Mouse (Mus musculus) forebrain, embryonic 15.5 days (tissue): ENCODE results near the gene Slc39a3. TPM values are rescaled to one million over a fixed set of nuclear protein-coding genes. Genes with fewer than 3 reads are reported as not detected.
"Not testable (repeated sequence)": the region's sequence is repeated elsewhere in the genome, so short reads cannot be mapped to it uniquely, and the experiment has no call there.

ENCODE experiments used
- ATAC-seq: fragments of 200-750 bp; cut with Nextera tagmentation; replicated peaks from 2 replicates; pipeline ENCODE4 v1.8.0; 2017; ENCODE audit warnings: mild to moderate bottlenecking, moderate TSS enrichment, moderate library complexity
- H3K27ac ChIP-seq: fragments of 300-500 bp; sonication (generic); replicated peaks from 2 replicates; pipeline ENCODE4 v1.5.1; 2015; ENCODE audit warnings: mild to moderate bottlenecking, inconsistent platforms
- H3K27me3 ChIP-seq: fragments of 300-500 bp; sonication (generic); 2 replicates; pipeline ENCODE4 v1.6.1; 2015; ENCODE audit warnings: inconsistent platforms
- H3K36me3 ChIP-seq: fragments of 300-500 bp; sonication (generic); 2 replicates; pipeline ENCODE4 v1.6.1; 2015; ENCODE audit warnings: mild to moderate bottlenecking, inconsistent platforms
- H3K4me1 ChIP-seq: fragments of 300-500 bp; sonication (generic); 2 replicates; pipeline ENCODE4 v1.6.1; 2015; ENCODE audit warnings: inconsistent platforms
- H3K4me2 ChIP-seq: fragments of 300-500 bp; sonication (generic); replicated peaks from 2 replicates; pipeline ENCODE4 v1.6.1; 2015; ENCODE audit warnings: mild to moderate bottlenecking, inconsistent platforms
- H3K4me3 ChIP-seq: fragments of 300-500 bp; sonication (generic); 2 replicates; pipeline ENCODE4 v1.5.1; 2015; ENCODE audit warnings: mild to moderate bottlenecking, inconsistent platforms
- H3K9ac ChIP-seq: fragments of 300-500 bp; sonication (generic); replicated peaks from 2 replicates; pipeline ENCODE4 v1.6.1; 2015; ENCODE audit warnings: mild to moderate bottlenecking, inconsistent platforms
- H3K9me3 ChIP-seq: fragments of 300-500 bp; sonication (generic); 2 replicates; pipeline ENCODE4 v1.6.1; 2016; ENCODE audit warnings: inconsistent platforms
- WGBS: fragments of 180-500 bp; shearing (Covaris S2); methylation state at CpG from one replicate; pipeline ENCODE4 v1.1.7; 2015; ENCODE audit warnings: mixed read lengths; 5-methylcytosine and 5-hydroxymethylcytosine counted together
- polyA plus RNA-seq: library from polyadenylated mRNA; unstranded; fragments of >200 nt; fragmentation: Nextera tagmentation; extraction: Ambion mirVana; gene quantifications from 2 replicates; pipeline ENCODE4 v1.2.1, GENCODE M21; 2015

Slc39a3 gene
- polyA plus RNA-seq, 1 experiment from 2014 or later = 46.3 TPM

GRCm38 (mm10) chr10:80999362-81000196, 37.6 kb downstream of the Slc39a3 start:
- 33% methylated on average over 37 of the region's 37 CpGs for WGBS
- H3K4me1 ChIP-seq = peaks cover 39% of the 10 kb centered on the region
- peak; percentile 65 for ATAC-seq
- no peaks in the 10 kb centered on the region for H3K9me3 ChIP-seq
- peak overlapping the region; percentile 40 for H3K4me2 ChIP-seq
- peak overlapping the region; percentile 33; the same call in 1 of the 2 replicates for H3K9ac ChIP-seq
- H3K36me3 ChIP-seq = no peaks in the 10 kb centered on the region
- peak overlapping the region; percentile 18; the same call in 1 of the 2 replicates for H3K4me3 ChIP-seq
- H3K27ac ChIP-seq = no peak overlapping the region
- 0 out of 2 replicates have a peak, but pooled peaks cover 3% of the 10 kb centered on the region for H3K27me3 ChIP-seq

- no peak overlapping the region for H3K4me3 ChIP-seq
- H3K4me1 ChIP-seq = peaks cover 39% of the 10 kb centered on the region
- no peaks in the 10 kb centered on the region for H3K36me3 ChIP-seq
- no peak overlapping the region for H3K9ac ChIP-seq
- no peaks in the 10 kb centered on the region for H3K9me3 ChIP-seq
- ATAC-seq = no peak
- H3K27ac ChIP-seq = no peak overlapping the region
- H3K27me3 ChIP-seq = 0 out of 2 replicates have a peak, but pooled peaks cover 3% of the 10 kb centered on the region
- H3K4me2 ChIP-seq = no peak overlapping the region
- 18% methylated on average over 12 of the region's 12 CpGs for WGBS
Observed at GRCm38 (mm10) chr10:80998778-80999177, 38.4 kb downstream of the Slc39a3 start.

GRCm38 (mm10) chr10:80998021-80998420, 39.2 kb downstream of the Slc39a3 start:
- Histone ChIP-seq H3K4me1 (peaks cover 39% of the 10 kb centered on the region), H3K27ac (no peak overlapping the region), H3K27me3 (0 out of 2 replicates have a peak, but pooled peaks cover 3% of the 10 kb centered on the region), H3K4me2 (no peak overlapping the region), H3K4me3 (no peak overlapping the region), H3K36me3 (no peaks in the 10 kb centered on the region), H3K9ac (no peak overlapping the region), H3K9me3 (no peaks in the 10 kb centered on the region)
- ATAC-seq = no peak
- WGBS = 26% methylated on average over 14 of the region's 14 CpGs

- Histone ChIP-seq H3K9ac (no peak overlapping the region), H3K36me3 (no peaks in the 10 kb centered on the region), H3K4me3 (no peak overlapping the region), H3K4me2 (no peak overlapping the region), H3K4me1 (peaks cover 39% of the 10 kb centered on the region), H3K9me3 (no peaks in the 10 kb centered on the region), H3K27ac (no peak overlapping the region), H3K27me3 (0 out of 2 replicates have a peak, but pooled peaks cover 3% of the 10 kb centered on the region)
- ATAC-seq = no peak
- 84% methylated on average over 8 of the region's 8 CpGs for WGBS
Observed at GRCm38 (mm10) chr10:80997332-80997731, 39.9 kb downstream of the Slc39a3 start.

GRCm38 (mm10) chr10:80996501-80996900, 40.7 kb downstream of the Slc39a3 start:
- Histone ChIP-seq H3K9ac (no peak overlapping the region), H3K4me1 (peaks cover 34% of the 10 kb centered on the region), H3K27ac (no peak overlapping the region), H3K36me3 (no peaks in the 10 kb centered on the region), H3K9me3 (no peaks in the 10 kb centered on the region), H3K4me2 (no peak overlapping the region), H3K27me3 (0 out of 2 replicates have a peak, but pooled peaks cover 3% of the 10 kb centered on the region), H3K4me3 (no peak overlapping the region)
- WGBS = 94% methylated on average over 8 of the region's 8 CpGs
- ATAC-seq = no peak

GRCm38 (mm10) chr10:80995091-80995632, 42.1 kb downstream of the Slc39a3 start:
- WGBS = 11% methylated on average over 21 of the region's 21 CpGs
- Histone ChIP-seq H3K9ac (peak overlapping the region; percentile 31; the same call in 1 of the 2 replicates), H3K4me2 (peak overlapping the region; percentile 34), H3K4me1 (peaks cover 21% of the 10 kb centered on the region), H3K4me3 (peak overlapping the region; percentile 16), H3K36me3 (no peaks in the 10 kb centered on the region), H3K9me3 (no peaks in the 10 kb centered on the region), H3K27me3 (0 out of 2 replicates have a peak, but pooled peaks cover 3% of the 10 kb centered on the region), H3K27ac (no peak overlapping the region)
- peak; percentile 20 for ATAC-seq

- Histone ChIP-seq H3K4me1 (peaks cover 17% of the 10 kb centered on the region), H3K27me3 (0 out of 2 replicates have a peak, but pooled peaks cover 3% of the 10 kb centered on the region), H3K36me3 (no peaks in the 10 kb centered on the region), H3K9me3 (no peaks in the 10 kb centered on the region), H3K4me3 (no peak overlapping the region), H3K27ac (no peak overlapping the region), H3K4me2 (peak overlapping the region; percentile 34; the same call in 1 of the 2 replicates), H3K9ac (0 out of 2 replicates have a peak overlapping the region, but pooled peaks have one; percentile 31)
- 55% methylated on average over 4 of the region's 4 CpGs for whole genome bisulfite sequencing
- ATAC-seq = no peak
Observed at GRCm38 (mm10) chr10:80994621-80995020, 42.6 kb downstream of the Slc39a3 start.

- no peak overlapping the region for H3K9ac ChIP-seq
- H3K4me3 ChIP-seq = no peak overlapping the region
- H3K9me3 ChIP-seq = no peaks in the 10 kb centered on the region
Observed at GRCm38 (mm10) chr10:80993276-80993675, 44.0 kb downstream of the Slc39a3 start.

GRCm38 (mm10) chr10:80991945-80992344, 45.3 kb downstream of the Slc39a3 start:
- no peaks in the 10 kb centered on the region for H3K9me3 ChIP-seq
- H3K36me3 ChIP-seq = no peaks in the 10 kb centered on the region
- no peak overlapping the region for H3K9ac ChIP-seq
- ATAC-seq = no peak
- no peak overlapping the region for H3K27ac ChIP-seq
- H3K4me3 ChIP-seq = no peak overlapping the region
- H3K4me1 ChIP-seq = 0 out of 2 replicates have a peak, but pooled peaks cover 8% of the 10 kb centered on the region
- H3K4me2 ChIP-seq = no peak overlapping the region
- 88% methylated on average over 1 of the region's 1 CpGs for WGBS
- peaks cover 8% of the 10 kb centered on the region; the same call in 1 of the 2 replicates for H3K27me3 ChIP-seq

More at GRCm38 (mm10) chr10:80993276-80993675, 44.0 kb downstream of the Slc39a3 start:
- no peak overlapping the region for H3K4me2 ChIP-seq
- WGBS = 53% methylated on average over 5 of the region's 5 CpGs
- H3K27ac ChIP-seq = no peak overlapping the region
- 0 out of 2 replicates have a peak, but pooled peaks cover 3% of the 10 kb centered on the region for H3K27me3 ChIP-seq
- no peak for ATAC-seq
- peaks cover 8% of the 10 kb centered on the region; the same call in 1 of the 2 replicates for H3K4me1 ChIP-seq
- H3K36me3 ChIP-seq = no peaks in the 10 kb centered on the region

GRCm38 (mm10) chr10:80991007-80991406, 46.2 kb downstream of the Slc39a3 start:
- WGBS = 17% methylated on average over 3 of the region's 3 CpGs
- H3K36me3 ChIP-seq = no peaks in the 10 kb centered on the region
- H3K9me3 ChIP-seq = no peaks in the 10 kb centered on the region
- H3K4me1 ChIP-seq = 0 out of 2 replicates have a peak, but pooled peaks cover 8% of the 10 kb centered on the region
- no peak overlapping the region for H3K9ac ChIP-seq
- no peak overlapping the region for H3K4me2 ChIP-seq
- no peak for ATAC-seq
- H3K27ac ChIP-seq = no peak overlapping the region
- no peak overlapping the region for H3K4me3 ChIP-seq
- H3K27me3 ChIP-seq = peaks cover 14% of the 10 kb centered on the region; the same call in 1 of the 2 replicates

- no peak for ATAC-seq
- H3K27ac ChIP-seq = no peak overlapping the region
- H3K36me3 ChIP-seq = no peaks in the 10 kb centered on the region
- no peaks in the 10 kb centered on the region for H3K9me3 ChIP-seq
- H3K4me3 ChIP-seq = no peak overlapping the region
- 68% methylated on average over 7 of the region's 7 CpGs for WGBS
- H3K4me2 ChIP-seq = no peak overlapping the region
- H3K4me1 ChIP-seq = peaks cover 12% of the 10 kb centered on the region
- H3K9ac ChIP-seq = no peak overlapping the region
- peaks cover 20% of the 10 kb centered on the region for H3K27me3 ChIP-seq
Observed at GRCm38 (mm10) chr10:80990406-80990805, 46.8 kb downstream of the Slc39a3 start.

GRCm38 (mm10) chr10:80989854-80990253, 47.4 kb downstream of the Slc39a3 start:
- not testable (repeated sequence) for H3K36me3 ChIP-seq, H3K9ac ChIP-seq, ATAC-seq, H3K4me1 ChIP-seq, H3K4me2 ChIP-seq, H3K27ac ChIP-seq, H3K9me3 ChIP-seq, H3K4me3 ChIP-seq
- peaks cover 26% of the 10 kb centered on the region for H3K27me3 ChIP-seq
- WGBS = 69% methylated on average over 4 of the region's 4 CpGs
